Mouse (Mus musculus) layer of hippocampus, adult 18-20 months (tissue): ENCODE measurements at regions not wholly inside any gene's neighbourhood (a gene's known extent, or its start where the extent isn't known, plus 50 kb on each side); places are given as distances from the start of the nearest gene placed in this dataset.
"Not testable (repeated sequence)": the region's sequence is repeated elsewhere in the genome, so short reads cannot be mapped to it uniquely, and the experiment has no call there.

Experiments used
- DNase-seq, 2 experiments: peaks; one replicate each; pipeline ENCODE4 v3.0.0; 2022; ENCODE audit warnings: low spot score in 2 of 2

- peak in 1 of 2 experiments; percentile 39 for DNase-seq
These were observed 100.0 kb upstream of the Ifngr1 start for GRCm38 (mm10) chr10:19491513-19492380.

DNA sequence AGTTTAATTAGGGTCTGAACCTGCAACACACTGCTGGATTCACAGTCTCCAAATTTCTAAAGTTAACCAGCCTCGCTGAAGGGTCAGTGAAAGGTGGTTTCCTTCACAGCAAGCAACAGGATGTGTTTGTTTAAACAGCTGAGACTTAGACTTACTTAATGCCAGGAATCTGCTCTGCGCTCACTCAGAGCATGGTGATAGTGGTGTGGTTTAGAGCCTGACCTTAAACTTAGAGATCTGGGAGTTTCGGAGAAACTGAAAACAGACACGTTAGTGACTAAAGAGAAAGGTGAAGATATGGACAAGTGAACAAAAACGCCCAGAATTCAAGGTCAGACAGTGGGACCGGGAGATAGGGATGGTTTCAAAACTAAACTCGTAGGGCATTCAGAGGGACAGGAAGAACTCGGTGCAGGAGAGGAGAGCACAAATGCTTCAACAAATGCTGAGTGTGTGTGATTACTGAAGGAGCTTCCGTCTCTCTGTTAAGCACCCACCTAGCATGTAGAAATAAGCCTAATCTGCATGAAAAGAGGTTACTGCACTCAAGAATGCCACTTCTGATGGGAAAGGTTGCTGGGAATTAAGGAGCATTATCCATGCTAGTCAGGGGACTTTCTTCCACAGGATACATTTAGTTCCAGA is 97.2 kb upstream of the Ifngr1 start:
- DNase-seq, result no peak

GRCm38 (mm10) chr10:19498112-19498511 is 93.6 kb upstream of the Ifngr1 start:
- DNase-seq, result no peak

DNA sequence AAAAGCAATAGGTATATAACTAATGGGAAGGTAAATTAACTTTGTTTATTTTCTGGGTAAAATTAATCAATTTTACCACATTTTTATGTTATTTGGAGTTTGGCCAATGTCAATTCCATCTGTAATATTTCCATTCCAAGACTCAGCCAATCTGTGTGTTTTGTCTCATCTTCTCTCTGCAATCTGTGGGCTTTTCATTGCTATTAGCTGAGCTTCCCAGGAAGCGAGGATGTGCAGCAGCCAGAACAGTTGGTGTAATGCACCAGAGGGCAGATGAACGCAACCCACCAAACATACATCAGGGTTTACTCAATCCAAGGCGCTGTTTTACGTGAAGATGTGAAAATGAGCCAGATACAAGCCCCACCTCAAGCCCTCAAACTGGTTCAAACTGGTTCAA is 88.9 kb upstream of the Ifngr1 start:
- DNase-seq, result peak; percentile 16 to 27

DNA sequence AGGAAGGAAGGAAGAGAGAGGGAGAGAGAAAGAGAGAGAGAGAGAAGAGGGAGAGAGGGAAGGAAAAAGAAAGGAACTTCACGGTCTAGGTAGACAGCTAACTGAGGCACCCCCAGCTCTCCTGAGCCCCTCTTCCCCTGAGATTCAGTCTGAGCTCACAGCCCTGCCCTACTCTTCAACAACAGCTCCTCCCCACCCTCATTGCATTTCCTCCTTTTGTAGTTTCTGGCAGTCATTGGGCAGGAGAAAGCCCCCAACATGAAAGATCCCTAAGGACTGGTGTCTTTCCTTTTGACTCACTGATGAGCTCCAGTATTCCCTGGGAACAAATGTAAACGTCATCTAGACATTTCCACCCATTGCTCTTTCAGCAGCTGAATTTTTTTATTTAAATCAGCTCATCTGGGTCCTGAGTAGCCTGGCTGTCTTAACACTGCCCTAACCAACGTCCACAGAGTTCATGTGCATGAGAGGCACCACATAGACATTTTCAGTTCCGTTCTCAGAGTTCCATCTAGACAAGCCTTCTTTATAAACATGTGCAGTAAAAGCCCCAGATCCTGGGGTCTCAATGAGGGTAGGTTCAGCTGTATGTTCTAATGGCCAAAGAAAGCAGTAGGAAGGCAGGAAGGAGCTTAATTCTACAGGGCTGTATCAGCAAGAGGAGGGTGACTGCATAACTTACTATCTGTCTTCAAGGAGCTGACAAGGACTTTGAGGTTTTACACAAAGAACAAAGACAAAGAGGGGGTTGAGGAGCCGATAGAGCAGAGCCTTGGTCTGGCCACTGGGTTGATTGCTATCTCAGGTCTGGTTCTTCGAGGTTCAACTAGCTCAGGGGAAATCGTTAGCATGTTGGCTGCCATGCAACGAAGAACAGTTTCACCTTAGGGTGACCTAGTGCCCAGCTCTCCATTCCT is 87.6 kb upstream of the Ifngr1 start:
- no peak for DNase-seq

DNA sequence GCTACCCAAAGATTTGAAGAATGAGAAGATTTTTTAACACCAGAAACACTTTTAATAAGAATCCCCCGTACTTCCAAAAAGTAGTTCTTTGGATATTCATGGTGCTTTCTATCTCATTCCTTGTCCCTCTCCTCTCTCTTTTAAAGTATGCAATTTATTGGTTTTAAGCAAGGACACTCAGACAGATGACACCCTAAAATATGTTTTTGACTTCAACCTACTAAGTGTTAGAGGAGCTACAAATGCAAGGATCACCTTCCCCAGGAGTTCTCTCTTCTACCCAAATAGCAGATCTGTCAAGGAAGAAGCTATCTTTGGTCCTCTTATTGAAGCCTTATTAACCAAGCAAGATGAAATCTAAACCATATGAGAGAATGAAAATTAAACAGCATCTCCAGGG is 86.6 kb upstream of the Ifngr1 start:
- DNase-seq, result no peak

GRCm38 (mm10) chr10:19505979-19506378 is 85.8 kb upstream of the Ifngr1 start:
- DNase-seq, result no peak

- no peak for DNase-seq
These were observed 85.3 kb upstream of the Ifngr1 start for GRCm38 (mm10) chr10:19506434-19506833.

- DNase-seq, result no peak
These were observed 83.5 kb upstream of the Ifngr1 start for GRCm38 (mm10) chr10:19508221-19508745.

DNA sequence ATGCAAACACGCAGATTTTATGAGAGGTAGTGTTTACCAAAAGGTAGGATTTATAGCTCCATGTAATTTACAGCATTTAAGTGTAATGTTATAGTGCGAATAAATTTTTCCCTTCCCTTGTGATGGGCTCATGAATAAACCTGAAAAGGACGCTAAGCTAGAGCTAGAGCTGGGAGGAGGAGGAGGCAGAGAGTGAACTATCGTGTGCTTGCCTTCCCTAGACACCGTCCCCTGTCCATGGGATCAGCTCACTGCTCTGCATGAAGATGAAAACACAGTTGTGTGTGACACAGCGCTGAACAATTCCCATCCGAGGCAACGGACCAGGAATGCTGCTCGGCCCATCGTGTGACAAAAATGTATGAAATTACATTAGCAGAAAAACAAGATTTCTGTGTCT is 81.7 kb upstream of the Ifngr1 start:
- no peak for DNase-seq

DNA sequence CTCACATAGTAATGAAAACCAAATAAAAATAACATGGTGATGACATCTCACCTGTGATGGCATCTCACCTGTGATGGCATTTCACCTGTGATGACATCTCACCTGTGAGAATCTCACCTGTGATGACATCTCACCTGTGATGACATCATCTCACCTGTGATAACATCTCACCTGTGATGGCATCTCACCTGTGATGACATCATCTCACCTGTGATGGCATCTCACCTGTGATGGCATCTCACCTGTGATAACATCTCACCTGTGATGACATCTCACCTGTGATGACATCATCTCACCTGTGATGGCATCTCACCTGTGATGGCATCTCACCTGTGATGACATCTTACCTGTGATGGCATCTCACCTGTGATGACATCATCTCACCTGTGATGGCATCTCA is 77.4 kb upstream of the Ifngr1 start:
- DNase-seq, result not testable (repeated sequence)

DNA sequence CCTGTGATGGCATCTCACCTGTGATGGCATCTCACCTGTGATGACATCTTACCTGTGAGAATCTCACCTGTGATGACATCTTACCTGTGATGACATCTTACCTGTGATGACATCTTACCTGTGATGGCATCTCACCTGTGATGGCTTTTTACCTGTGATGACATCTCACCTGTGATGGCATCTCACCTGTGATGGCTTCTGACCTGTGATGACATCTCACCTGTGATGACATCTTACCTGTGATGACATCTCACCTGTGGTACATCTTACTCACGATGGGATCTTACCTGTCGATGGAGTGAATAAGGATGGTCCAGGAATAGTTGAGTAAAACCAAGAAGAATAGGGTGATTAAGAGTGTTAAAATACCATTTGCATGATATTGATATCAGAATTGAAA is 76.9 kb upstream of the Ifngr1 start:
- no peak for DNase-seq

GRCm38 (mm10) chr10:19516011-19516410 is 75.7 kb upstream of the Ifngr1 start:
- no peak for DNase-seq

DNA sequence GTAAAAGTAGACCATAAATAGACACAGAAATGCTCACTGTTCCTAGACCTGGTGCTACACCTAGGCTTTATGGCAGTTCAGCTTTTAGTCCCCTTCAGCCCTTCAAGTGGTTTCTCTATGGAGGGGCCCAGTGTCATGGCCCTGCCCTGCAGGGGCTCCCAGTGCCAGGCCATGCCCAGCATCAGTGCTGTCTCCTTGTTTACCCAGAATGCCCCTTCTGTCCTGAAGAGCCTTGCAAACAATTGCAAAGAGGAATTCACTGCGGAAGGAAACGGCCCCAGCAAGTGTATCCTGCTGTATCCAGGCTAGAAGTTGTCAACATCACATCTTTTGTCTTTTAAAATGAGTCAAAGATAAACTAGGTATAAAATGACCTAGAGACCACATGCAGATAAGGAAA is 74.7 kb upstream of the Ifngr1 start:
- DNase-seq, result no peak

GRCm38 (mm10) chr10:19518763-19519162 is 73.0 kb upstream of the Ifngr1 start:
- peak in 1 of 2 experiments; percentile 32 for DNase-seq

GRCm38 (mm10) chr10:19522198-19522597 is 69.6 kb upstream of the Ifngr1 start:
- no peak for DNase-seq

- no peak for DNase-seq
These were observed 65.8 kb upstream of the Ifngr1 start for GRCm38 (mm10) chr10:19525939-19526338.

DNA sequence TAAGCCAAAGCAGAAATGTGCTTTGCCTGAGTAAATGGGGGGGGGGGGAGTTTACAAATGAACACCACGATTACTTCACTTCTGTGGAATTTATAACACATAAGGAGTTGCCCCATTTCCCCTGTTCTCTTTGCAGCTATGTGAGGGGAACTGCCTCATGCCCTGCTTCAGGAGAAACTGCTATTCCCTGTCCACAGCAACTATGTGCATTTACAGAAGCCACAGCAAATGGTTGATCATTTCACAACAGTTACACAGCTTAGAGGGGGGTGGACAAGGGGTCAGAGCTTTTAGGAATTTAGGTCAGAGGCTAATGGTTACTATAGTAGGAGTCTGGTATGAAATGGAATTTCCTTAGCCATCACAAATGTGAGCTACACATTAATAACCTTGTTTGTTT is 65.4 kb upstream of the Ifngr1 start:
- DNase-seq, result no peak

DNA sequence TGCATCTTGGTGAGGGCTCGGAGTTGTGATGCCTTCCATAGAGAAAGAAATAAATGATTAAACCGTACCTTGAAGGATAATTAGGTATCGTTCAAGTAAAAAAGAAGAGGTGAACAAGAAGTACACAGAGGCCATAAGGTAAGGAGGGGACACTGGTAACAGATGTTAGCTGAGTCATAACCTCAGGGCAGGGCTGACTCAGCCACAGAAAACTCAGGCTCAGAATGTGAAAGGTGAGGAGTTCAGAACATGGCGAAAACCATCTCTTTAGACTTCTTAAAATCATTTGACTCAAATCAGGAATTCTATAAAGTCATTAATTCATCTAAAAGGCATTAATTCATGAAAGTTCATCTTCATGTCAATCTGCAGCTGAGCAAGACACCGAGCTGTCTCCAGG is 62.1 kb upstream of the Ifngr1 start:
- DNase-seq, result no peak

DNA sequence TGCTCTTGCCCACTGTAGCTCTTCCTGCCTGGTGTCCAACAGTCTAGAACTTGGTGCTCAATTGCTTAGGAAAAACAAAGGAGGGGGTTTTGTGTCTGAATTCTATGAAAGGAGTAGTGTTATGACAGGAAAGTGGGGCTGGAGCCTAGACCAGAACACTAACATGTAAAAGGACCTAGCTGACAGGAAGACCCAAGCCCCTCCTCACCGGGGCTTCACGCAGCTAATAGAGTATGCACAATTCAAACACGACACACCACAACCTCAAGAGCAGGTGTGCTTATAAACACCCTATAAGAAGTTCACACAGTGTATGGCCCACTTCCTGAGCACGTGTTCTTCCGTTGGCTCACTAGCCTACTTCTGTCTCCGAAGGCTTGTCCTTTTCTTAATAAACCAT is 61.7 kb upstream of the Ifngr1 start:
- DNase-seq, result no peak

DNA sequence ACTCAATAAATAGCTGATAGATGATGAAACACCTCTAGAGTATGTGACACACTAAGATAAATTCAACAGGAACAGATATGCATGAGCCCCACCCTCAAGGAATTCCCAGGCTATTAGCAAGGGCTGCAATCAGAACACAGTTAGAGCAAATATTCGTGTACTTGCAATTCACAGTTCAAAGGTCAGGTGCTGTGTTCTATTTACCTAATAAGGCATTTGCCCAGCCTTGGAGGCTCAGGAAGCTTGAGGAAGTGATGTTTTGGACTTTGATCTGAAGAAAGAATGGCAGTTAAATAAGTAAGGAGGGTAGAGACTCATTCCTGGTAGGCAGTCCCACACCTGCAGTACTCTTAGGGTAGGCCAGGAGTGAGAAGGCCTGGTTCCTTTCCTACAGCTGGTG is 60.3 kb upstream of the Ifngr1 start:
- DNase-seq, result no peak
